Mouse (Mus musculus) right cerebral cortex, adult 18-20 months (tissue): Measurements from ENCODE around the gene Ptk7.
"Not testable (repeated sequence)": the region's sequence is repeated elsewhere in the genome, so short reads cannot be mapped to it uniquely, and the experiment has no call there.

Source experiments
- DNase-seq: peaks from one replicate; pipeline ENCODE4 v3.0.0; 2022; ENCODE audit warnings: mixed read lengths

The Ptk7 gene

DNA sequence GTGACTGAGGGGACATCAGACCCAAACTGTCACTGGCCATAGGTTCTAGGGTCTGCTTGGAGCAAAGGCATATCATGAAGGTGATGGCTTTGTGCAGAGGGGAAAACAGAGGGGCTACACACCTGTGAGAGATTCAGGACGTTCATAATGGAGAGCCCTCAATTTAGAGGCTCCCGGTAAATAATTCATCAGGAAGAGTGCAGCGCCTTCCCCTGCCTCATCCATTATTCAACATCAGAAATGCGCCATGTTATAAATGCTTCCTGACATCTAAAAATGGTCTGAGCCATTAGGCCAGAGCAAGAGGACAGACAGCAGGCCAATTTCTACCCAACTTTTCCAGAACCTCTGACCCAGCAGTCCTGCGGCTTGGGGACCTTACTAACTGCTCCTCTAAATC, 24.2 kb downstream of the Ptk7 start:
- DNase-seq, result no peak

GRCm38 (mm10) chr17:46603229-46603628, 26.1 kb downstream of the Ptk7 start:
- no peak for DNase-seq

GRCm38 (mm10) chr17:46602212-46602611, 27.1 kb downstream of the Ptk7 start:
- DNase-seq, result no peak

GRCm38 (mm10) chr17:46600569-46600968, 28.7 kb downstream of the Ptk7 start:
- no peak for DNase-seq

DNA sequence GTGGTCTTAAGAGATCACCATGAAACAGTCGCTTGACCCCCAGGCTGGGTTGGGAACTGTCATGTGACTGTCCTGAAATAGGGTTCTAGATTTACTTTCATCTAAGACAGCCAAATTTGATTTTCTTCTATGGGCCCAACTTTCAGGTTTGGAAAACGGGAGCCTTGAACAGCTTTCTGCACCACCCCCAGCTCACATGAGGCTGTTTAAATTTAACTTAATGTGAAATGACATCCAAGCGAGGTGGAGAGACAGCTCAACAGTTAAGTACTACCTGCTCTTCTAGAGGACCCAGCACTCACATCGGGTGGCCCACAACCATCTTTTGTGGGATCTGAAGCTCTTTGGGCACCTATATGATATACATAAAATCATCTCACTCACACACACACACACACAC, 30.3 kb downstream of the Ptk7 start:
- DNase-seq, result no peak

- DNase-seq, result no peak
Measured at GRCm38 (mm10) chr17:46597956-46598355, 31.3 kb downstream of the Ptk7 start.

DNA sequence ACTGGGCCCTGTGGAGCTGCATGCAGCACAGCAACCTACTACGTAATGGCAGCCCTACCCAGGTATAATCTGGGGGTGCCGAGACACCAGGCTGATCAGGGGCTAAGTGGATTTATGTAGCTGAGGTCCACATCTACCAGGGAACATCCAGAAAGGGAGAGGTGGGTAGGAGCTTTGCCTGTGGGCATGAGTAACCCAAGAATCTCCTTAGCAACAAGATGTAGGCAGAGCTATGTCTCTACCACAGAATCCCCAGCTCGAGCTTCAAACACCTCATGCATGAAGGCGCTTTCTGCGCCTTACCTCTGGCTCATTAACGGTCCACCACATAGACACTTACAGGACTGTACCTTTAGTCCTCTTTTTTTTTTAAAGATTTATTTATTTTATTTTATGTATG, 34.0 kb downstream of the Ptk7 start:
- DNase-seq, result no peak

DNA sequence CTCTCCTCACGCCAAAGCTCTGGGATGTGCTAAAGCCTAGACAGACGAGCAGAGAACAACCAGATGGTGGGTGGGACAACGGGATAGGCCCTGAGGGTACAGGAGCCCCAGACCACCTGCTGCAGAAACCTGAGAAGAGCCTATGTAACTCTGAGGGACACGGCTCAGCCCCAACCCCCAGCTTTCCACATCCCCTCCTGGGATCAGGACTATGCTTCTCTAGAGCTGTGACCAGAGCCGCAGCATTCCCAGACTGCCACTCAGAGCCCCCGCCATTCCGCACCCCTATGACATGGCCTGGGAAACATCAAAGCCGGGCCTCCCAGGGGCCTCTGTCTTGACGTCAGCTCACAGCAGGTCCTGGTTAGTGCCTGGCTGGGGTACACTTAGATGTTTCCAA, 34.7 kb downstream of the Ptk7 start:
- DNase-seq, result no peak

DNA sequence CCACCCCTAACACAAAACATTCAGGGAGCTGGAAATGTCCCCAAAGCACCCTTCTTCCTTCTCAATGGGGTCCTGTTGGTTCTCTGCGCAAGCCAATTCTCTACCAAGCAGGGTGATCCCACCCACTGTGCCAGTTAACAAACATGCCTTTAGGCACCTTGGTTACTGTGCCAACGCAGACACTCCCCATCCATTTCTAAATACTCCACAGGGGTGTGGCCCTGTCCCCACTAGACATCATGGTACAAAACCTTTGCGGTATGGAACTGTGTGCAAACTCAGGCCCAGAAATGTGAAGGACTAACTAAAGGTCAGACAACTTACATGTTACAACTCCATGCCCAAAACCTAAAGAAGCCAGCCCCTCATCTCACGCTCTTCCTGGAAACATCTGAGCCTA, 36.2 kb downstream of the Ptk7 start:
- DNase-seq, result no peak

- DNase-seq, result no peak
Measured at GRCm38 (mm10) chr17:46591406-46591805, 37.9 kb downstream of the Ptk7 start.

- DNase-seq, result no peak
Measured at GRCm38 (mm10) chr17:46590439-46590838, 38.9 kb downstream of the Ptk7 start.

DNA sequence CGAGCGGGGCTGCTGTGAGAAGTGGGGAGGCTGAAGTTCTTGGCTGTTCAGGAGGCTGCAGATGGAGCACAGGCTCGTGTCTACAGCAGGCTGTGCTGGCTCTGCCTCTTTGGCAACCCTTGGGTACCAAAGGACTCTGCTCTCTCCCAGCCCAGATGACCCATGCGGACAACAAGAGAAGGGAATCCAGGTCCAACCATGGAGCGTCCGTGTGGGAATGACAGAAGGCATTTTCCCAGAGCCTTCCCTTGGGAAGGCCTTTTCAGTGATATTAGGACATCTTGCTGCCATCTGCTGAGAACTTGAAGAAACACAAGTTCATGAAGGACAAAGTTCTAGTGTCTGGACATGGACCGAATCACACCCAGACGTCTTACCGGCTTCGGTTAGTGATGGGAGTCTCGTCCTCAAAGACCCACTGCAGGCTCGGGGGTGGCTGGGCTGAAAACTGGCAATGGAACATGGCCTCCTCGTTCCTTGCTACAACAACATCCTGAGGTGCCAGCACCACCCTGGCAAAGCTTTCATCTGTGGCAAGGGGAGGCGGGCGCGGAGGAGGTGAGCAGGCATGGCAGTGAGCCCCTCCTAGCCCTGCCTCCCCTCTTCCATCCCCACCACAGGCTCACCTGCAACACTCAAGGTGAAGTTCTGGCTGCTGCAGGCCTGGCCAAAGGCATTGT, 39.5 kb downstream of the Ptk7 start:
- DNase-seq, result no peak

DNA sequence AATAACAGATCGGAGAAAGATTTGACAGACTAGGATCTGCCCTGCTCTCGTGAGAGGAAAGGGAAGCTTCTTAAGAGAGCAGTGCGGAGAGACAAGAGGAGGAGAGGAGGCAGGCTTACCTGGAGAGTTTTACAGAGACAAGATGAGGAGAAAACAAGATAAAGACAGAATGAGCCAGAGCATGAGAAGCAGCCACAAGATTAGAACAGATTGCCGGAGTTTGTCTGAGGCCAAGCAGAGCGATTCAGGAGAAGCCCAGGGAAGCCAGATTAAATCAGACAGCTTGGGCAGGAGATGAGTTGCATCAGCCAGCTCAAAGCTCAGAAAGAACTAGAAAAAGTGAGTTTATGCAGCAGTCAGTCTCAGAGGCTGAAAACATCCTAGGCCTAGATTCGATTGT, 40.4 kb downstream of the Ptk7 start:
- DNase-seq, result no peak

DNA sequence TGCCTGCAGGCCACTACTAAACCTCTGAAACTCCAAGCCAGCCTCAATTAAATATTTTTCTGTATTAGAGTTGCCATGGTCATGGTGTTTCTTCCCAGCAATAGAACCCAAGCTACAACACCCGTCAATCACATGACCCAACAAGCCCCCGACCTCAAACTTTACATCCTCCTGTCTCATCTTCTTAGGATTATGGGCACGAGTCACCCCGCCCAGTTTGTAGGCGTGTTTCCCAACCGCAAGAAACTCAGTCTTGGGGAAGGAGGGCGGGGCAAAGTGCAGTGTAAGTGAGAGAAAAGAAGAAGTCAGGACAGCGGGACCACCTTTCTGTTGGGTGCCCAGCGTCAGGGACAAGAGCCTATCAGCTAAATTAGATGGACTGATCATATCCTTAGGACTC, 41.1 kb downstream of the Ptk7 start:
- no peak for DNase-seq

- DNase-seq, result no peak
Measured at GRCm38 (mm10) chr17:46586327-46586726, 43.0 kb downstream of the Ptk7 start.

- no peak for DNase-seq
Measured at GRCm38 (mm10) chr17:46578650-46579049, 50.7 kb downstream of the Ptk7 start.

- no peak for DNase-seq
Measured at GRCm38 (mm10) chr17:46576070-46576469, 53.2 kb downstream of the Ptk7 start.

- no peak for DNase-seq
Measured at GRCm38 (mm10) chr17:46574535-46574934, 54.8 kb downstream of the Ptk7 start.

- no peak for DNase-seq
Measured at GRCm38 (mm10) chr17:46571005-46571404, 58.3 kb downstream of the Ptk7 start.

GRCm38 (mm10) chr17:46559146-46559545, 70.2 kb downstream of the Ptk7 start:
- no peak for DNase-seq

GRCm38 (mm10) chr17:46558151-46558550, 71.2 kb downstream of the Ptk7 start:
- DNase-seq, result no peak

- not testable (repeated sequence) for DNase-seq
Measured at GRCm38 (mm10) chr17:46557321-46557720, 72.0 kb downstream of the Ptk7 start.

GRCm38 (mm10) chr17:46556584-46556945, 72.7 kb downstream of the Ptk7 start:
- no peak for DNase-seq

- DNase-seq, result peak; percentile 99
Measured at GRCm38 (mm10) chr17:46555673-46556583, 73.4 kb downstream of the Ptk7 start, which contains the start of gene Srf. Srf (minus strand) TSS chr17:46556175.
